ENCODE assay signal across 10 mouse cellular contexts in genomic region chr4:133804401-133805263, GRCm38 (mm10). TPM values are rescaled to one million over a fixed set of nuclear protein-coding genes. Genes with fewer than 3 reads are reported as not detected.
A peak's percentile ranks its signal among the peaks of the same experiment; 100 is the strongest.
DNase-seq lines count a peak whose midpoint lies in the region; ATAC-seq and TF ChIP-seq lines count a peak whose summit lies in the region.
"Had no signal": no experiment of that assay in that cellular context is flagged by ENCODE, and none has a peak within 500 bp of the region (broad histone marks: within the 10 kb centered on the region; RNA-seq: fewer than 3 reads in every experiment).

No protein-coding gene starts in this region.

- no peaks in the 10 kb centered on the region for H3K9me3 ChIP-seq in CH12.LX (replicated peaks; ENCODE audit: low read length)
- H3K9me3 ChIP-seq in liver, embryonic 16.5 days (replicated peaks; ENCODE audit: control insufficient read depth, low read length) = no peaks in the 10 kb centered on the region
- H3K9me3 ChIP-seq in hindbrain, embryonic 12.5 days (replicated peaks) = no peaks in the 10 kb centered on the region
- H3K9me3 ChIP-seq in forebrain, embryonic 14.5 days (replicated peaks; ENCODE audit: control insufficient read depth, low read length) = no peaks in the 10 kb centered on the region
- no peaks in the 10 kb centered on the region for H3K9me3 ChIP-seq in midbrain, embryonic 11.5 days (ENCODE audit: control insufficient read depth, low read length)
- H3K9me3 ChIP-seq: embryonic facial prominence, embryonic 13.5 days had no signal

- H3K27ac ChIP-seq in CH12.LX (ENCODE audit: insufficient read depth, low read depth) = peak overlapping the region; percentile 54; the same call in 1 of the 2 replicates
- peak overlapping the region; percentile 61 for H3K27ac ChIP-seq in liver, embryonic 16.5 days (ENCODE audit: low read length)
- peak overlapping the region; percentile 90 for H3K27ac ChIP-seq in spleen, adult 2 months (ENCODE audit: insufficient read depth, low read length)
- no peak overlapping the region for H3K27ac ChIP-seq in hindbrain, embryonic 12.5 days
- H3K27ac ChIP-seq in forebrain, embryonic 14.5 days (ENCODE audit: low read depth, low read length) = no peak overlapping the region
- H3K27ac ChIP-seq in midbrain, embryonic 11.5 days (ENCODE audit: low read depth, low read length) = no peak overlapping the region
- H3K27ac ChIP-seq: embryonic facial prominence, embryonic 13.5 days; kidney, postnatal 0 days had no signal

- H3K36me3 ChIP-seq in CH12.LX (replicated peaks in 1 of 2; ENCODE audit: control insufficient read depth in 1 of 2, insufficient read depth in 1 of 2, low read length in 1 of 2) = no peaks in the 10 kb centered on the region
- no peaks in the 10 kb centered on the region for H3K36me3 ChIP-seq in liver, embryonic 16.5 days (ENCODE audit: control insufficient read depth, insufficient read depth)
- no peaks in the 10 kb centered on the region for H3K36me3 ChIP-seq in spleen, adult 2 months (ENCODE audit: control insufficient read depth, insufficient read depth, low read length)
- no peaks in the 10 kb centered on the region for H3K36me3 ChIP-seq in hindbrain, embryonic 12.5 days
- no peaks in the 10 kb centered on the region for H3K36me3 ChIP-seq in forebrain, embryonic 14.5 days (ENCODE audit: control insufficient read depth, insufficient read depth, low read length)
- no peaks in the 10 kb centered on the region for H3K36me3 ChIP-seq in midbrain, embryonic 11.5 days (ENCODE audit: control insufficient read depth, insufficient read depth, low read length)
- H3K36me3 ChIP-seq: embryonic facial prominence, embryonic 13.5 days had no signal

- in situ Hi-C loops in CH12.LX (cut with MboI; ENCODE audit: low pct_ligation_motif_present, low pct_unique_long_range_greater_than_20kb, low sequenced_read_pairs) = no loop called here

- TF ChIP-seq CTCF in CH12.LX (conservative IDR thresholded peaks at IDR 0.05 in 1 of 2, IDR thresholded peaks at IDR 0.05 in 1 of 2; ENCODE audit: low read depth in 2 of 2, low read length in 2 of 2) = no peak
- no peak for TF ChIP-seq CTCF in spleen, adult 2 months (IDR thresholded peaks at IDR 0.05; ENCODE audit: extremely low read depth, insufficient read depth, insufficient read length, insufficient replicate concordance)

- TF ChIP-seq EP300 in CH12.LX (IDR thresholded peaks at IDR 0.05; ENCODE audit: low read length) = peak; percentile 69

- TF ChIP-seq POLR2A in CH12.LX (IDR thresholded peaks at IDR 0.05; ENCODE audit: low read depth, low read length) = peak; percentile 58
- TF ChIP-seq POLR2A in spleen, adult 2 months (IDR thresholded peaks at IDR 0.05; ENCODE audit: low read depth, low read length) = no peak

- H3K9ac ChIP-seq in CH12.LX (ENCODE audit: insufficient read depth, low read depth) = no peak overlapping the region
- H3K9ac ChIP-seq in liver, embryonic 16.5 days (ENCODE audit: low read depth, low read length) = no peak overlapping the region
- no peak overlapping the region for H3K9ac ChIP-seq in hindbrain, embryonic 12.5 days
- H3K9ac ChIP-seq in forebrain, embryonic 14.5 days (ENCODE audit: low read length) = no peak overlapping the region
- no peak overlapping the region for H3K9ac ChIP-seq in midbrain, embryonic 11.5 days (ENCODE audit: low read length)
- H3K9ac ChIP-seq: embryonic facial prominence, embryonic 13.5 days had no signal

- dilution Hi-C loops in CH12.LX (cut with MboI; ENCODE audit: extremely low pct_ligation_motif_present, extremely low pct_unique_long_range_greater_than_20kb, low sequenced_read_pairs) = no loop called here

- H3K4me2 ChIP-seq in CH12.LX (ENCODE audit: insufficient read depth, low read depth, poor library complexity, severe bottlenecking) = peak overlapping the region; percentile 51
- H3K4me2 ChIP-seq in liver, embryonic 16.5 days (ENCODE audit: low read depth, low read length) = no peak overlapping the region
- no peak overlapping the region for H3K4me2 ChIP-seq in hindbrain, embryonic 12.5 days (replicated peaks)
- no peak overlapping the region for H3K4me2 ChIP-seq in forebrain, embryonic 14.5 days (ENCODE audit: low read length)
- H3K4me2 ChIP-seq in midbrain, embryonic 11.5 days = no peak overlapping the region
- H3K4me2 ChIP-seq: embryonic facial prominence, embryonic 13.5 days had no signal

- ATAC-seq in liver, embryonic 16.5 days (ENCODE audit: low read depth) = 0 out of 2 replicates have a peak, but pooled peaks have one; percentile 37
- ATAC-seq in hindbrain, embryonic 12.5 days (ENCODE audit: low FRiP score) = no peak
- ATAC-seq in forebrain, embryonic 14.5 days = no peak
- ATAC-seq in midbrain, embryonic 11.5 days (ENCODE audit: low FRiP score) = no peak

- no peaks in the 10 kb centered on the region for H3K79me2 ChIP-seq in CH12.LX (replicated peaks; ENCODE audit: control insufficient read depth, extremely low read depth, insufficient read depth, poor library complexity, severe bottlenecking)

- DNase-seq in CH12.LX (ENCODE audit: extremely low read depth) (peak; percentile 84), R1 (ENCODE audit: low read depth, low spot score) (peak; percentile 55)
- DNase-seq in spleen, adult 2 months (ENCODE audit: low read depth in 1 of 2, low spot score in 2 of 2) = peak; percentile 77 to 80
- no peak for DNase-seq in forebrain, embryonic 14.5 days (ENCODE audit: low spot score)
- DNase-seq in layer of hippocampus, postnatal 10 days (ENCODE audit: low spot score in 2 of 2) = no peak
- no peak for DNase-seq in midbrain, embryonic 11.5 days (ENCODE audit: low spot score, missing footprints)

- WGBS in liver, embryonic 16.5 days (ENCODE audit: insufficient replicate concordance) = 36% methylated on average over 15 of the region's 15 CpGs
- 18% methylated on average over 15 of the region's 15 CpGs for whole genome bisulfite sequencing in spleen, adult 2 months
- WGBS in hindbrain, embryonic 12.5 days = 79% methylated on average over 15 of the region's 15 CpGs
- WGBS in forebrain, embryonic 14.5 days = 79% methylated on average over 15 of the region's 15 CpGs
- WGBS in midbrain, embryonic 11.5 days = 77% methylated on average over 15 of the region's 15 CpGs

- peaks cover 2 to 17% of the 10 kb centered on the region in 2 experiments; a peak in 3 of 4 replicates for H3K4me1 ChIP-seq in CH12.LX (ENCODE audit: control insufficient read depth in 1 of 2, insufficient read depth in 2 of 2)
- H3K4me1 ChIP-seq in liver, embryonic 16.5 days (ENCODE audit: control insufficient read depth, low read depth, low read length) = no peaks in the 10 kb centered on the region; the same call in 1 of the 2 replicates
- H3K4me1 ChIP-seq in spleen, adult 2 months (ENCODE audit: control insufficient read depth, insufficient read depth, insufficient read length) = peaks cover 11% of the 10 kb centered on the region; the same call in 1 of the 2 replicates
- H3K4me1 ChIP-seq in hindbrain, embryonic 12.5 days = no peaks in the 10 kb centered on the region
- H3K4me1 ChIP-seq in forebrain, embryonic 14.5 days (ENCODE audit: control insufficient read depth, insufficient read depth, low read length) = no peaks in the 10 kb centered on the region
- H3K4me1 ChIP-seq in midbrain, embryonic 11.5 days (ENCODE audit: control insufficient read depth, insufficient read depth, low read length) = no peaks in the 10 kb centered on the region
- H3K4me1 ChIP-seq: embryonic facial prominence, embryonic 13.5 days had no signal

- no peaks in the 10 kb centered on the region for H3K27me3 ChIP-seq in CH12.LX (replicated peaks)
- no peaks in the 10 kb centered on the region for H3K27me3 ChIP-seq in liver, embryonic 16.5 days (ENCODE audit: control insufficient read depth, insufficient read depth, low read depth, low read length)
- no peaks in the 10 kb centered on the region for H3K27me3 ChIP-seq in spleen, adult 2 months (ENCODE audit: control insufficient read depth, insufficient read depth, low read length)
- no peaks in the 10 kb centered on the region for H3K27me3 ChIP-seq in hindbrain, embryonic 12.5 days
- no peaks in the 10 kb centered on the region for H3K27me3 ChIP-seq in forebrain, embryonic 14.5 days (replicated peaks; ENCODE audit: control insufficient read depth, insufficient read depth, low read length)
- H3K27me3 ChIP-seq in midbrain, embryonic 11.5 days (ENCODE audit: control insufficient read depth, insufficient read depth, low read length) = no peaks in the 10 kb centered on the region
- H3K27me3 ChIP-seq: embryonic facial prominence, embryonic 13.5 days had no signal

- no peak overlapping the region for H3K4me3 ChIP-seq in CH12.LX (replicated peaks in 1 of 3; ENCODE audit: low read depth in 2 of 3, low read length in 2 of 3, poor library complexity in 1 of 3)
- no peak overlapping the region for H3K4me3 ChIP-seq in liver, embryonic 16.5 days (ENCODE audit: low read depth, low read length)
- H3K4me3 ChIP-seq in spleen, adult 2 months (ENCODE audit: extremely low read depth, insufficient read depth, insufficient read length) = no peak overlapping the region
- H3K4me3 ChIP-seq in hindbrain, embryonic 12.5 days = no peak overlapping the region
- no peak overlapping the region for H3K4me3 ChIP-seq in forebrain, embryonic 14.5 days (ENCODE audit: low read depth, low read length)
- H3K4me3 ChIP-seq in midbrain, embryonic 11.5 days (ENCODE audit: low read depth, low read length) = no peak overlapping the region
- H3K4me3 ChIP-seq: embryonic facial prominence, embryonic 13.5 days had no signal

- TF ChIP-seq RAD21 in CH12.LX (IDR thresholded peaks at IDR 0.05; ENCODE audit: low read depth, low read length) = no peak

TF ChIP-seq in CH12.LX, 34 proteins besides CTCF, POLR2A, EP300 and RAD21 (continues in another document):
- TF ChIP-seq USF2 (conservative IDR thresholded peaks at IDR 0.05; ENCODE audit: low read depth, low read length) (no peak; the same call in 1 of the 2 replicates), ELF1 (IDR thresholded peaks at IDR 0.05; ENCODE audit: low read depth, low read length) (peak; percentile 33; the same call in 1 of the 2 replicates), CHD2 (IDR thresholded peaks at IDR 0.05; ENCODE audit: low read length) (0 out of 2 replicates have a peak, but pooled peaks have one; percentile 18), MXI1 (IDR thresholded peaks at IDR 0.05; ENCODE audit: low read depth, low read length) (peak; percentile 63; the same call in 1 of the 2 replicates), UBTF (IDR thresholded peaks at IDR 0.05; ENCODE audit: low read depth, low read length) (no peak), SIN3A (IDR thresholded peaks at IDR 0.05; ENCODE audit: low read length) (peak; percentile 69; the same call in 1 of the 2 replicates)

RNA-seq across cellular contexts. Expression of gene Arid1a, which starts 48.1 kb away (rescaled TPM):
- total RNA-seq in CH12.LX (2012; rRNA removed) = 17.9 and 19.1 TPM in 2 replicates
- total RNA-seq in CH12.LX (2014; rRNA removed) = 4.7 and 6.4 TPM in 2 replicates
- polyA plus RNA-seq in CH12.LX (2012; ENCODE audit: insufficient read length, low read depth) = 36.3 and 47.1 TPM in 2 replicates
- polyA plus RNA-seq in liver, embryonic 16.5 days (2015; fragmentation: Nextera tagmentation; extraction: Ambion mirVana) = 7.6 and 7.9 TPM in 2 replicates
- polyA plus RNA-seq in spleen, adult 2 months (2012; rRNA removed) = 142 and 150 TPM in 2 replicates
- 41.9 and 44.3 TPM in 2 replicates for polyA plus RNA-seq in hindbrain, embryonic 12.5 days (2016; fragmentation: Nextera tagmentation; extraction: Ambion mirVana)
- polyA plus RNA-seq in forebrain, embryonic 14.5 days (2014; fragmentation: Nextera tagmentation; extraction: Ambion mirVana) = 30.9 and 35.4 TPM in 2 replicates
- 10 to 100 TPM; 74.6 to 76.4 TPM for total RNA-seq in layer of hippocampus, postnatal 10 days (2021)
- polyA plus RNA-seq in midbrain, embryonic 11.5 days (2014; fragmentation: Nextera tagmentation; extraction: Ambion mirVana) = 39.1 and 39.2 TPM in 2 replicates

Comparison
In these comparisons a context has a peak if more than half of its experiments do, and no peak if none do; other contexts are left out.
1. DNase-seq: peak in CH12.LX (single experiment), R1 (single experiment) and spleen, adult 2 months (2 of 2); none in forebrain, embryonic 14.5 days (single experiment), layer of hippocampus, postnatal 10 days (0 of 2) and midbrain, embryonic 11.5 days (single experiment).
2. H3K27ac ChIP-seq: peak in CH12.LX (single experiment), liver, embryonic 16.5 days (single experiment) and spleen, adult 2 months (single experiment); none in hindbrain, embryonic 12.5 days (single experiment), forebrain, embryonic 14.5 days (single experiment) and midbrain, embryonic 11.5 days (single experiment).